Mouse (Mus musculus) heart, postnatal 14 days (tissue): Measurements from ENCODE around the gene 2310033P09Rik. TPM values are rescaled to one million over a fixed set of nuclear protein-coding genes. Genes with fewer than 3 reads are reported as not detected.
"Not testable (repeated sequence)": the region's sequence is repeated elsewhere in the genome, so short reads cannot be mapped to it uniquely, and the experiment has no call there.

Experiments used
- DNase-seq, 2 experiments: peaks; one replicate each; pipeline ENCODE4 v3.0.0; 2021 to 2022
- intact Hi-C: fragments of 180-260 bp; cut with DNase I; formaldehyde crosslinking; loops from one replicate; pipeline ENCODE4 v1.15.1; 2025
- total RNA-seq, 2 experiments: library from RNA; stranded (reverse); gene quantifications; 2 replicates each; pipeline ENCODE4 v1.2.3; 2021

Gene 2310033P09Rik
- total RNA-seq, 2 experiments from 2014 or later: 7.9 to 8.2 TPM

DNA sequence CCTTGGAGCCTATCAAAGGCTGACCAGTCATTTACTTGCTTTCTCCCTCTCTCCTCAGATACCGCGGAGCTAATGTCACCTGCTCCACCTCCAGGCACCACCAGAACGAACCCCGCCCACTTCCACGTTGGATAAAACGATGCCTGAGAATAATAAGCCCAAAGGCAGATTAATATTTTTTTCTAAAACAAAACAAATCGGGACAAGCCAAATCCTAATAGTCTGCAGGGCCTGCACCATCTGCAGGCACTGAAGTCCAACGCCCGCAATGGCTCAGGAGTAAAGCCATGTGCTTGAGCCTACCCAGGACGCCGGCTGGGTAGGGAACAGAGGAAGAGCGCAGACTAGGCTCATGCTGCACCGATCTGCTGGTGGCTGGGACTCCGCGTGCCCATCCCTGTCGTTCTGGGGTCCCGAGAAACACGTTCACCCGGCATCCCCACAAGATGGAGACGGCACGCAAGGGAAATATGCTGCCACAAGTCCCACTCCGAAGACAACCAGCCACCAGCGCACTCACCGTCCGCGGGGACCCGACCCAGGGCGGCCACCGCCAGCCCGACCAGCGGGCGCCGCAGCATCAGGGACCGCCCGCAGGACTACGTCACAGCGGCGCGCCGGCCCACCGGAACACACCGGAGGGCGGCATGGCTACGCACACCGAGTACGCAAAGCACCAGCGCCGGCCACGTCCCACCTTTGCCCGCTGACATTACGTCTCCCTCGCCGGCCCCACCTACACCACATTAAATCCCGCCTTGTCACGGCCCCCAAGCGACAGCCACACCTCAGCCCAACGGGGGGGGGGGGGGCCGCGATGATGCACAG is 16.7 kb upstream of the 2310033P09Rik start:
- intact Hi-C loops: no loop called here
- DNase-seq: peak; percentile 91

DNA sequence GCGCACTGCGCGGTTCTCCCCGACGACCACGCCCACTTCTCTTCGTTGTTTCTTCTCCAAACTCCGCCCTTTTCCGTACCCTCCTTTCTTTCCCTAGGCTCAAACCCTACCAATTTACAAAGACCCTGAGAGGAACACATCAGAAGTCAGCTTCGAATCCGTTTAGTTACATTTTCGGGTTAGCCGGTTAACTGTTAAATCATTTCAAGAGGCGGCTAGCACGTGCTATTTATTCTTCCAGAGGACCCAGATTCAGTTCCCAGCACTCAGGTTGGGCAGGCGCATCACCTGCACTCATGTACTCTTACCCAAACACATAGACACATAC is 16.1 kb upstream of the 2310033P09Rik start, which contains the start of gene Guk1:
Gene Guk1, minus strand, starts transcription at position 154 of the 328 bp plus-strand sequence.
- intact Hi-C loops: no loop called here
- DNase-seq: no peak

DNA sequence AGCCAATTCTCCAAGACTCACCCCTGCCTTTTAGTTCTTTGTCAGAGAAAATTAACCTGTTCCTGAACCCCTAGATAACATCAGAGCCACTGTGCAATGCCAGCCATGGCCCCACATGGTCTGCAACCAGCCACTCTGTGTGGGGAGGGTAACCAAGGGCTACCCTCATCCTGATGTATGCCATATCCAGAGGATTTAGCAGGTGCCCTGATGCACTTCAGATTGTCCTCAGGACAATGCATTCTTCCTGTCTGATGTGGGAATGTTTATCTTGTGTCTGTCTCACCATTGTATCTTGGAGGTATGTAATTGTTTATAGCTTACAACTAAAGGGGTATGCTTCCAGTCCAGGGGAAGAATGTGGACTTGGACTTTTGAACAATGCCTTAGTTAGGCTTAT is 11.9 kb upstream of the 2310033P09Rik start:
- intact Hi-C loops: no loop called here
- no peak for DNase-seq

DNA sequence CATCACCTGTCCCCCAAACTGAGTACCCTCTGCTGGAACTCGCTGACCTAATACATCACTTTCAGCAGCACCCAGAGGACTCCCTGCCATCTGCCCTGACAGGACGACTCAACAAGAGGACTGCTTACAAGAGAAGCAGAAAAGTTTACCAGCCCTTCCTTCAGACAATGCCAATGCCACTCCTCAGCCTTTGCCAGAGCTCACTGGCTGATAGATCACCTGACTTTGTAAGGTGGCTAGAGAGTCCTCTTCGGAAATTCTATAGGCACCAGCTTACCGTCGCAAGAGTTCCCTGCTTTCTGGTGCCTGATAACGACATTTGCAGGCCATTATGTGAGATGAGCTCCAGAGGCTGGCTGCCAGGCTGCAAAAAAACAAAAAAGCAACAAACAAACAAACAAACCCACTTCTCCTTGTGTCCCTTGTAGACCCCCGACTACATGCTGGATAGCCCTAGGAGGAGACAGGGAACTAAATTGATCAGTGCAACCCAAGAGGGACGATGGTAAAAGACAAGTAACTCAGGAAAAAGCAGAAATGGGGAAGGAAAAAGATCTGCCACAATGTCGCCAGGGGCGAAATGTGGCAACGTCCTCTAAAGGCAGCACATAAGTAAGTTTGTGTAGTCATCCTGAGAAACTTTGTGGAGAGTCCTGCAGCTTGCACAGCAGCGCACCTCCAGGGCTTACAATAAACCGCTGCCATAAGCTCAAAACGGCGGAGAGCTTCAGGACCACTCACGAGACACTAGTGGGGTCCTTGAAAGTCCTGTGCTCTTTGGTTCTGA is 6.7 kb upstream of the 2310033P09Rik start:
- intact Hi-C loops: no loop called here
- no peak for DNase-seq

DNA sequence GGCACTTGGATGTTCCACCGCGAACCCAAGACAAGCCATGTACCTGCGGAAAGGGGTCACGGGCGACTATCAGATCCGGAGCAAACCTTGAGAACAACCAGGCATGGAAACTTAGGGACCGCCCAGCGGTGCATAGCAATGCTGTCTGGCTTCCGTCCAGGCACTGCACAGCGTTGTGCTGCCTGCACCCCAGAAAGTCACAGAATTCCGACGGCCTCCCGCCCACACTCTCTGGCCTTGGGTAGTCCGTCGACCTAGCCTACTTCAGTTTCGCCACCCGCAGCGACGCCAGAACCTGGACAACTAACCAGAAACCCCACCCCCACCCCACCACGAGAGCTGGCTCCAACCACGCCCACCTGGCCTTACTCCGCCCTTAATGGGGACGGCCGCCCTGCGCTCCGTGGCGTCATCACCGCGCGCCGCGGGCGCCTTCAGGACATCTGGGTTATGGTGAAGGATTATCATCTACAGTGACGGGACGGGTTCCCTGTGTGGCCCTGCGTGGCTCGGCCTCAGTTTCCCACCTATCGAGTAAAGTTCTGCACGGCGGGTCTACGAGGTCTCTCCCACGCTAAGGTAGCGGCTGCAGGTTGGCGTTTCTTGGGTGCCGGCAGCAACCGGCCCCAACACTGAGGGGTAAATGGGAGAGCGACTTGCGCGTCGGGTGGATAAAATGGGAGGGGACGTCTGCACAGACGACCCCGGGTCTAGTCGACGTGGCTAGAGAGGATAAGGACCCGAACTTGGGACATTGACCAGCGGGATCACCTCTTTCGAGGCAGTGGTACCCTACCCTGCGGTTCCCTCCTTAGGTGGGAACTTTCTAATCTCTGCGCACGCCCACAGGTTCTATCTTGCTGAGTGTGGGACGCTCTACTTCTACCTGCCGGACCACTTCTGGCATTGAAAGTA is 5.8 kb upstream of the 2310033P09Rik start, which contains the start of gene Mrpl55:
Gene Mrpl55, plus strand, starts transcription at position 406 of the 915 bp plus-strand sequence.
- intact Hi-C loops: no loop called here
- DNase-seq: peak; percentile 96 to 98

DNA sequence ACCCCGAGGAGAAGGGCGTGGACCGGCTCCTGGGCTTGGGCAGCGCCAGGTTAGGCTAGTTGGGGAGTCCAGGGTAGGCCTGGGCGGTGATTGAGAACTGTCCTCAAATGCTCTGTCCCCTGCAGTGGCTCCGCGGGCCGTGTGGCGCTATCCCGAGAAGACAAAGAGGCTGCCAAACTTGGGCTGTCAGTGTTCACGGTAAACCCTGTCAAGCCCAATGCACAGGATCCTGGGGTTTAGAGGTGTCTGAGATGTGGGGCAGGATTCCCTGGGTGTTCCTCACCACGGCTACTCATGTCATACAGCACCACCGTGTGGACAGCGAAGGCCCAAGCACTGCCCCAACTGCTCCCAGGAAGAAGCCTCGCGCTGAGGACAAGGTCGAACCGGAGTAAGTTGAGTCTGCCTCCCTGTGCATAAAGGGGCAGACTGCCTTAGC is 901 bp downstream of the 2310033P09Rik start:
- peak; percentile 65 to 73 for DNase-seq
- intact Hi-C loops: loop anchor here (2.0 kb wide), 1 partner anchor 16 kb away; no protein-coding TSS in a partner anchor

DNA sequence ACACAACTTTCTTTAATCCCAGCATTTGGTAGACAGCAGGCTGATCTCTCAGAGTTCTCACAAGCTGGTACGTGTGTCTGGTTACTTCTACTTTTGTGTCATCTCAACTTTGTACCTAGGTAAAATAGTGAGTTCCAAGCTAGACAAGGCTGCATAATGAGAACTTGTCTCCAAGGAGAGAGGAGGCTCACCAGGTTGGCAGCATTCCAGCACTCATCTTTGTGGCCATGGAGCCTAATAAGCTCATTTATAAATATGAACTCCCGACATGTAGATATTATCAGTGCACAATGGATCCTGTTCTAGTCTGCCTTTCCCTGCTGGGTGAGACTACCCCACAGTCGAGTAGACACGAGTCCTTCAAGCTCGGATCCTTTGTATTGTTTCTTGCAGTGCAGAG is 1.5 kb downstream of the 2310033P09Rik start:
- DNase-seq: no peak

DNA sequence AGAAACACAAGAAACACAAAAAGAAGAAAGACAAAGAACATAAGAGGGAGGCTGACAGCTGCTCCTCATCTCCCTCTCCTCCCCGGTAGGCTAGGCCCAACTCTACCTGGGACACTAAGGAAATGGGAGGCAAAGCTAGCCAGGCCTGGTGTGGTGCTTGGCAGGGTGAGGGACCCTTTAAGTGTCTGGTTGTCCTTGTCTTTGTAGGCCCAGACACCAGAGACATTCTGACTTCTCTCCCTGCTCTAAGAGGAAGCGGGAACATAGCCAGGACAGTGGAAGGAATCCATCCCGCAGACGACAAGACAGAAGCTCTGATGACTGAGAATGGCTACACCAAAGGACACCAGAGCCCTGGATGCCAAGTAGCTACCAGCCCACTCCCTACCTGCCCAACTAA is 1.9 kb downstream of the 2310033P09Rik start:
- DNase-seq: no peak
- intact Hi-C loops: no loop called here

More for the DNA sequence above, 1.5 kb downstream of the 2310033P09Rik start:
- intact Hi-C loops: loop anchor here (2.0 kb wide), 1 partner anchor 15 kb away; no protein-coding TSS in a partner anchor

DNA sequence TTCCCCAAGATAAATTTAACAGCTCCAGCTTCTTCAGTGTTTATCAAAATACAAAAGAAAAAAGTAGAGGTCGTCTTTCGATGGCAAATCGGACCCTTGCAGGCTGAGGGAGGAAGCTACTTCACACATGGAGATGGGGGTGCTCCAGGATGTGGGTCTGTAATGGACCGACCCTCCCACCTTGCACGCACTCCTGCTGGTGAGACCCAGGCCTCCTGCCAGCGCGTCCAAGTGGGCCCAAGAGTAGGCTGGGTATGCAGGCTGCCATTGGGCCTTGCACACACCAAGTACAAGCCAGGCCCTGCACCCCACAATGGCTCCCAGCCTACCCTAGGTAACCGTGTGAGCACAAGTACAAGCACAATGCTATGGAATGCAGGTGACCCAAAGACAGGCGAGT is 3.4 kb downstream of the 2310033P09Rik start:
- intact Hi-C loops, DNase-seq: not testable (repeated sequence)

DNA sequence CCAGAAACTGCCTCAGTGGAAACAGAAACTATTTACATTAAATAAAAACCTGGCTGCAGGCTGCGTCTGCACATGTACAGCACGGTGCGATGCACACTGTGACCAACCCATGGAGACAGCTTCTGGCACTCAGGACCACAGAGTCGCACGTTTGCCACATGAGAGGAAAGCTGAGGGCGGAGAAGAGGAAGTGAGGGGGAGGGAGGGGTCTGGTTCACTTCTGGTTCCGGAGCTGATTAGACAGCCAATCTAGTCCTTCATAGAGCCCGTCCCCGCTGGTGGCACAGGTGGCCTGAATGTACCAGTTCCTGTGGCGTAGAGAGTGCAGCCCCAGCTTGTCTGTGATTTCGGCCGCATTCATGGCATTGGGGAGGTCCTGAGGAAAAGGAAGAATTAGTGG is 4.2 kb downstream of the 2310033P09Rik start:
- DNase-seq, intact Hi-C loops: not testable (repeated sequence)

DNA sequence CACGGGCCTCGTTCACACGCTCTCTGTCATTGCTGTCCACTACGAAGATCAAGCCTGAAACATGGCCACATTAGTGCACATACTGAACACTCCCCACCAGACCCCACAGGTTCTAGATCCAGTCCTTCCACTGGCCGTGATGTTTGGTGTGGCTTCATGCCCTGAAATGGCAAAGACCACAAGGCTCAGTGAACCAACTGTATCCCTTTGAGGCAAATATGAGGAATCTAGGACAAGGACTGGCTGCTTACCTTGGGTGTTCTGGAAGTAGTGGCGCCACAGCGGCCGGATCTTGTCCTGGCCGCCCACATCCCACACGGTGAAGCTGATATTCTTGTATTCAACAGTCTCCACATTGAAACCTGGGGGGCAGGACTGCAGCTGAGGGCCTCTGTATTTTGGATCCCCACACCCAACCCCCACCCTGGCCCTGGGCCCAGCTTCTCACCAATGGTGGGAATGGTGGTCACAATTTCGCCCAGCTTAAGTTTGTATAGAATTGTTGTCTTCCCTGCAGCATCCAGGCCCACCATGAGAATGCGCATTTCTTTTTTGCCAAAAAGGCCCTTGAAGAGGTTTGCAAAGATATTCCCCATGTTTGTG is 4.9 kb downstream of the 2310033P09Rik start:
- no peak for DNase-seq
- intact Hi-C loops: no loop called here

DNA sequence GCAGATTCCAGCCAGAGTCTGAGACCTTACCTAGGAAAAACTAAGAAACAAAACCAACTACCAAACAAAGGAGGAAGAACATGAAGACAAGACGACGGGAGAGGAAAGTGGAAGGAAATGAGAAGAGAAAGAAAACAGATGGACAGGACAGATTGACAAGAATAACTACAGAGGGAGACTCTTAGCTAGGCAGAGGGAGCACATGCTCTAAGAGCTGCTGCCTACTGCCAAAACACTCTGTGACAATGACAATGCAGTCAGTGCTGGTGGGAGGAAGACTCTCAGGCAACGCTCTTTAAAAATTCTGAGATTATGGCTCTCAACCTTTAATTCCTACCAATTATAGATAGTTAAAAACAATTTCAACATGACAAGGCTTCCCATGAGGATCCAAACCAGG is 8.8 kb downstream of the 2310033P09Rik start:
- DNase-seq: no peak
- intact Hi-C loops: no loop called here

DNA sequence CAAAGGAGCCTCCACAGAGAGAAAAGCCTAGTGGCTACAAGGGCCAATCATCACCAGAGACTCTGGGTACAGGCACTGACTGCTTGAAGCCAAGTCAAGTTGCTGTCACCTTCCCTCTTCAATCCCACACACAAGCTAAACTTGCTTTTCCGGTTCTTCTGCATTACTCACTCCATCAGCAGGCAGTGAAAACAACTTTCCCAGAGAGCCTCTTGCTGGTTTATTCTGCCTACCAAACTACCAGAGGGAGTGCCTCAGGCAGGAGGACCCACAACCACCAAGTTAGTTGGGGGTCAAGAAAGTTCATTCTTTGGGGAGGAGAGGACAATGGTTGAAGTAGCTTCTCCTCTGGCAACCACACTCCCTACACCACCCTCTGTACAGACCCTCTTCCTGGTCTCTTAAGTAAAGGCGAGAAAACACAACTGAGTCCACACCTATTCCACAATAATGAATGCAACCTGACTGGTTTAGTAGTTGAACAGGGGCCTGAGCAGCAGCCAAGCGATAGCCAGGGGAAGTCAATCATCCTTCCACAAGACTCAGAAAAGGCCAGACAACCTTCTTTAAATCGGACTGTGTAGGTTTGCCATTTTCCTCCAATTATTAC is 10.4 kb downstream of the 2310033P09Rik start:
- intact Hi-C loops: no loop called here
- no peak for DNase-seq

DNA sequence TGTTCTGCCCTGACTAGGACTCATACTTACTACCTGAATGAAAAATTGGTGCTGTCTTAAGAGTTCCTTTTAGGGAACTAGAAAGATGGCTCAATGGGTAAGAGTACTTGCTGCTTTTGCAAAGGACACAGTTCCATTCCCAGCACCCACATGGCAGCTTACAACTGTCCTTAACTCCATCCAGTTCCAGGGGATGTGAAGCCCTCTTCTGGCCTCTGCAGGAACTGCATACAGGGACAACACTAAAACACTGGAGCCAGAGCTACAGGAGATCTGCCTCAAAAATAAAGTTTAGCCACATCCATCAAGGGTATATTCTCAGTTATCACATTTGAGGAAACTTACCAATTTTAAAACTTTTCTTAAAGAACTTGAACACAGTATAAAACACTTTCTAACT is 10.9 kb downstream of the 2310033P09Rik start:
- DNase-seq: peak in 1 of 2 experiments; percentile 51
- intact Hi-C loops: no loop called here

DNA sequence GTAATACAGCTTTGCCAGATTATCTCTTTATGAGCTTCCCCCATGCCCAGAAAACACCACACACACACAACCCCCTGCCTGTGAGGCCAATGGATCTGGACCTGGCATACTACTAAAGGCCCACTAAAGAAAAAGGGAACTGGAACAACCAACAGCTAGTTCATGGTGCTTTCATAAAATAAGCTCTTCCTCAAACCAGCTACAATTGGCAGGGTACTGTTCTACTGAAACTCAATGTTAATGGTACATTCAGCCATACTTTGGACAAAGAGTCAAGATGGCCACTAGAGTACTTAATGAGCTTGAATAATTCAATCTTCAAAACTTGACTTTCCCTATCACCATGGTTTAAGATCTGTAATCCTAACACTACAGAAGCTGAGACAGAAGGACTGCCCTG is 13.5 kb downstream of the 2310033P09Rik start:
- intact Hi-C loops: loop anchor here (10.0 kb wide), 1 partner anchor 267 kb away; the partner anchor contains the start of genes Hist3h2a and Trim17

DNA sequence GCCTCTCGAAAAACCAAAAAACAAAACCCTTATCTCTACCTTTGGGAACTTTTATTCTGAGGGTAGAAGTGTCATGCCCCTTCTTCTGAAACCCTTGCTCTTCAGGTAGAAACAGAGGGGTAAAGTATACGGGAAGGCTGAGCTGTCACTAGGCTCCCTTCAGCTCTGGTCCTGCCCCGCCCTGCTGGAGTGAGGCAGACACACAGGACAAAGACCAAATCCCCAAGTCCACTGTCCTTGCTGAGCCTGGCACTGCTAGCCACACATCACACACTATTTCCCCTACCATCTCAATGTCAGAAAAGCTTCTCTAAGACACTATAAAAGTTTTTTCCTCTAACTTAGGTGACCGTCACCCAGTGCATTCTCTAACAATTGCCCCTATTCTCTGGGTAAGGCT is 14.2 kb downstream of the 2310033P09Rik start:
- intact Hi-C loops: loop anchor here (10.0 kb wide), 1 partner anchor 268 kb away; the partner anchor contains the start of genes Hist3h2a and Trim17
- DNase-seq: no peak

More for the DNA sequence above, 13.5 kb downstream of the 2310033P09Rik start:
- no peak for DNase-seq

DNA sequence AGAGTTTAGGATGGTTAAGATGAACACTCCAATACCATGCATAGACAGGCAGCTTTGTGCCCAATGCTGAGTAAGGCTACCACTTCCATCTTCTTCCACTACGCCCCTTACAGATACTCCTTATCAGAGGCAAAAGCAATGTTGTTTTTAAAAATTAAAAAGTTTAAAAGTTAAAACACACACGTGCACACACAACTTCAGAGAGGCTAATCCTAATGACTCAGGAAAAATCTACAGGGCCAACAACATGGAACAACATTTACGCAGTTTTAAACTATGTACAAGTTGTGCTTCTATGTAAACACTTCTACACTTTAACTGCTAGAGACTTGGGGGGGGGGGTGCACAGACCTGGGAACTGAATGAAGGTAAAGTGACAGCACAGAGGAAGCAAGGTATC is 15.9 kb downstream of the 2310033P09Rik start:
- no peak for DNase-seq
- intact Hi-C loops: loop anchor here (2.0 to 10.0 kb wide), 2 partner anchors 15 to 269 kb away; partner anchors contain the start of genes 2310033P09Rik, Hist3h2a and Trim17

DNA sequence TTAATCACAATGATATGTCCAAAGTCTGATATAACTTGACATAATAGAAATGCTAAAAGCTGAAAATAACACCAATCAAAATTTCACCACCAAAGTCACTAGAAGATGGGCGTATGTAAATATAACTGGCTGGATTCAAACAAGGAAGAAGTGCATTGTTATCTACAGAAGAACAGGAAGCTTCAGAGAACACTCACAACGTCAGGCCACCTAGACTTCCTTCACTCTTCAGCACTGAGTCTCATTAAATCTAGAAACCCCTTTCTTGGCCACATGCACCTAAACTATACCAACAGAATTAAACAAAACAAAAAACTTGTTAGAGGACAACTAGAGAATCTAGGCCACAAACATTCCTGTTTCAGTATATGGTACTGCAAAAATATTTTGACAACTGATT is 16.3 kb downstream of the 2310033P09Rik start:
- intact Hi-C loops: loop anchor here (2.0 to 10.0 kb wide), 2 partner anchors 16 to 270 kb away; partner anchors contain the start of genes 2310033P09Rik, Hist3h2a and Trim17

DNA sequence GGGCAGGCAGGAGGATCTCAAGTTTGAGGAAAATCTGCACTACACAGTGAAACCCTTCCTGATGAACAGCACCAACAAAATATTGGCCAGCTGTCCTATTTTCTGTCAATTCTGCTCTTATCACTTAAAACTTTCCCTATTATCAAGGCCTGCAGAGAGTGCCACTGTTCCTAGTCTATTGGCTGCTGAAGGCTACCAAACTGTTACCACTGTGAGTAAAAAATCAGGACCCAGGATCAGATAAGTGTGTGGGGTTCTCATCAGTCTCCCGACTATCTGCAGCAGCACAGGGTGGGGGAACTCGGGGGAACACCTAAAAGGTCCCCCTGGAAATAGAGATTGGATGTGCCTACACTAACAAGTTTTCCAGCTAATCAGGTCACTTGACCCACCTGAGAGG is 17.0 kb downstream of the 2310033P09Rik start:
- no peak for DNase-seq
- intact Hi-C loops: loop anchor here (2.0 to 10.0 kb wide), 2 partner anchors 16 to 270 kb away; partner anchors contain the start of genes 2310033P09Rik, Hist3h2a and Trim17

More for the DNA sequence above, 16.3 kb downstream of the 2310033P09Rik start:
- no peak for DNase-seq
